Mouse (Mus musculus) G1E (cell line): ENCODE data around the gene Uqcrfs1.

Experiments used
- GATA1 ChIP-seq: IDR thresholded peaks from 2 replicates; pipeline ENCODE4 v1.6.1; 2012; ENCODE audit warnings: borderline replicate concordance, low read length, inconsistent platforms, mixed read lengths
- POLR2AphosphoS5 ChIP-seq: IDR thresholded peaks from 2 replicates; pipeline ENCODE4 v1.6.1; 2012; ENCODE audit warnings: low read depth, low read length, inconsistent platforms; ENCODE audit not compliant: insufficient replicate concordance

- TF ChIP-seq POLR2AphosphoS5 (no peak), GATA1 (no peak)
Observed at GRCm38 (mm10) chr13:30507651-30508050, 37.5 kb downstream of the Uqcrfs1 start.
